Mouse (Mus musculus): ENCODE data around the gene Gan.

Gan gene

GRCm38 (mm10) chr8:117176308-117176707 is 18.4 kb downstream of the Gan start:
- POLR2A ChIA-PET = no interaction called here
- CTCF ChIA-PET = interaction anchor here in 1 of 4 experiments (0.6 kb wide), 1 partner anchor 196 kb away, joined by 4 read pairs; no protein-coding TSS in a partner anchor

- CTCF ChIA-PET = interaction anchor here in 2 of 4 experiments (0.6 to 1.4 kb wide), 3 partner anchors 50 to 293 kb away, joined by 3 to 11 read pairs (median 9); no protein-coding TSS in a partner anchor
- POLR2A ChIA-PET = interaction anchor here in 2 of 4 experiments (0.5 to 0.6 kb wide), 2 partner anchors 17 to 371 kb away, joined by 3 to 4 read pairs; no protein-coding TSS in a partner anchor
These were observed 19.3 kb downstream of the Gan start for GRCm38 (mm10) chr8:117177236-117177635.

- ChIA-PET POLR2A (interaction anchor here in 1 of 4 experiments (1.2 kb wide), 1 partner anchor 26 kb away, joined by 3 read pairs; no protein-coding TSS in a partner anchor), CTCF (interaction anchor here in 2 of 4 experiments (0.8 to 1.4 kb wide), 2 partner anchors 51 to 292 kb away, joined by 3 to 9 read pairs; no protein-coding TSS in a partner anchor)
These were observed 20.1 kb downstream of the Gan start for GRCm38 (mm10) chr8:117178039-117178438.

- POLR2A ChIA-PET = interaction anchor here in 1 of 4 experiments (1.2 to 1.6 kb wide), 2 partner anchors 27 to 41 kb away, joined by 3 read pairs; no protein-coding TSS in a partner anchor
- CTCF ChIA-PET = no interaction called here
These were observed 20.7 kb downstream of the Gan start for GRCm38 (mm10) chr8:117178676-117179075.

GRCm38 (mm10) chr8:117182746-117183145 is 24.8 kb downstream of the Gan start:
- CTCF ChIA-PET = interaction anchor here in 1 of 4 experiments (1.0 to 3.6 kb wide), 2 partner anchors 9 to 72 kb away, joined by 3 to 12 read pairs; no protein-coding TSS in a partner anchor
- POLR2A ChIA-PET = interaction anchor here in 2 of 4 experiments (0.6 to 1.7 kb wide), 5 partner anchors 11 to 237 kb away, joined by 3 to 4 read pairs (median 4); partner anchors contain the start of gene Gan (in 1 of the 2)

- ChIA-PET CTCF (interaction anchor here in 2 of 4 experiments (0.5 to 3.6 kb wide), 3 partner anchors 10 to 49 kb away, joined by 3 to 12 read pairs (median 3); no protein-coding TSS in a partner anchor), POLR2A (interaction anchor here in 1 of 4 experiments (1.3 kb wide), 1 partner anchor 10 kb away, joined by 4 read pairs; no protein-coding TSS in a partner anchor)
These were observed 25.9 kb downstream of the Gan start for GRCm38 (mm10) chr8:117183664-117184377.

GRCm38 (mm10) chr8:117194355-117194754 is 36.4 kb downstream of the Gan start:
- CTCF ChIA-PET = interaction anchor here (0.5 to 1.2 kb wide), 10 partner anchors 10 to 577 kb away, joined by 3 to 5 read pairs (median 3); partner anchors contain the start of gene Bco1 (in 1 of the 4)
- POLR2A ChIA-PET = interaction anchor here in 2 of 4 experiments (0.6 to 1.2 kb wide), 4 partner anchors 9 to 55 kb away, joined by 3 to 4 read pairs (median 4); no protein-coding TSS in a partner anchor

GRCm38 (mm10) chr8:117196593-117196992 is 38.7 kb downstream of the Gan start:
- ChIA-PET POLR2A (no interaction called here), CTCF (interaction anchor here in 2 of 4 experiments (0.5 to 0.6 kb wide), 2 partner anchors 89 to 282 kb away, joined by 3 read pairs; no protein-coding TSS in a partner anchor)

GRCm38 (mm10) chr8:117197551-117197950 is 39.6 kb downstream of the Gan start:
- ChIA-PET POLR2A (interaction anchor here in 1 of 4 experiments (0.5 kb wide), 1 partner anchor 61 kb away, joined by 3 read pairs; no protein-coding TSS in a partner anchor), CTCF (interaction anchor here in 1 of 4 experiments (1.1 kb wide), 1 partner anchor 70 kb away, joined by 3 read pairs; no protein-coding TSS in a partner anchor)

- ChIA-PET POLR2A (no interaction called here), CTCF (interaction anchor here in 1 of 4 experiments (1.1 kb wide), 1 partner anchor 71 kb away, joined by 3 read pairs; no protein-coding TSS in a partner anchor)
These were observed 40.4 kb downstream of the Gan start for GRCm38 (mm10) chr8:117198141-117198935.

GRCm38 (mm10) chr8:117199658-117200057 is 41.7 kb downstream of the Gan start:
- POLR2A ChIA-PET = interaction anchor here in 1 of 4 experiments (0.5 to 1.2 kb wide), 3 partner anchors 9 to 271 kb away, joined by 3 to 4 read pairs (median 3); no protein-coding TSS in a partner anchor
- CTCF ChIA-PET = no interaction called here

- POLR2A ChIA-PET = interaction anchor here in 1 of 4 experiments (1.2 kb wide), 2 partner anchors 8 to 271 kb away, joined by 3 to 4 read pairs; no protein-coding TSS in a partner anchor
- CTCF ChIA-PET = no interaction called here
These were observed 42.4 kb downstream of the Gan start for GRCm38 (mm10) chr8:117200346-117200745.

GRCm38 (mm10) chr8:117200803-117201202 is 42.9 kb downstream of the Gan start:
- POLR2A ChIA-PET = interaction anchor here in 1 of 4 experiments (1.2 kb wide), 2 partner anchors 8 to 270 kb away, joined by 3 to 4 read pairs; no protein-coding TSS in a partner anchor
- CTCF ChIA-PET = no interaction called here

- ChIA-PET CTCF (interaction anchor here in 1 of 4 experiments (0.5 kb wide), 1 partner anchor 94 kb away, joined by 12 read pairs; no protein-coding TSS in a partner anchor), POLR2A (interaction anchor here in 1 of 4 experiments (1.0 kb wide), 1 partner anchor 40 kb away, joined by 3 read pairs; no protein-coding TSS in a partner anchor)
These were observed 43.5 kb downstream of the Gan start for GRCm38 (mm10) chr8:117201221-117202017.

- ChIA-PET CTCF (interaction anchor here in 2 of 4 experiments (0.7 to 1.0 kb wide), 2 partner anchors 21 to 268 kb away, joined by 3 to 5 read pairs; no protein-coding TSS in a partner anchor), POLR2A (interaction anchor here (0.6 to 1.2 kb wide), 9 partner anchors 9 to 253 kb away, joined by 3 to 5 read pairs (median 3); partner anchors contain the start of gene Gan (in 1 of the 4))
These were observed 45.1 kb downstream of the Gan start for GRCm38 (mm10) chr8:117203085-117203484.

GRCm38 (mm10) chr8:117205884-117206283 is 47.9 kb downstream of the Gan start:
- ChIA-PET CTCF (interaction anchor here in 2 of 4 experiments (0.6 to 0.7 kb wide), 3 partner anchors 265 to 343 kb away, joined by 3 to 4 read pairs (median 4); no protein-coding TSS in a partner anchor), POLR2A (interaction anchor here in 1 of 4 experiments (0.6 to 1.5 kb wide), 3 partner anchors 14 to 939 kb away, joined by 3 to 6 read pairs (median 4); no protein-coding TSS in a partner anchor)

- ChIA-PET CTCF (interaction anchor here in 2 of 4 experiments (0.6 kb wide), 3 partner anchors 136 to 264 kb away, joined by 3 to 7 read pairs (median 3); no protein-coding TSS in a partner anchor), POLR2A (no interaction called here)
These were observed 48.7 kb downstream of the Gan start for GRCm38 (mm10) chr8:117206636-117207035.

Measured in embryonic stem cell, embryonic (primary cell).